Mouse (Mus musculus) lung, postnatal 0 days (tissue): ENCODE measurements around the gene Hoxa13.

Experiments used
- CTCF ChIP-seq: IDR thresholded peaks from 2 replicates; pipeline ENCODE4 v1.5.1; 2016; ENCODE audit warnings: antibody characterized with exemption, mild to moderate bottlenecking
- EP300 ChIP-seq: IDR thresholded peaks from 2 replicates; pipeline ENCODE4 v1.6.1; 2016; ENCODE audit warnings: antibody characterized with exemption, mild to moderate bottlenecking, control low read depth

DNA sequence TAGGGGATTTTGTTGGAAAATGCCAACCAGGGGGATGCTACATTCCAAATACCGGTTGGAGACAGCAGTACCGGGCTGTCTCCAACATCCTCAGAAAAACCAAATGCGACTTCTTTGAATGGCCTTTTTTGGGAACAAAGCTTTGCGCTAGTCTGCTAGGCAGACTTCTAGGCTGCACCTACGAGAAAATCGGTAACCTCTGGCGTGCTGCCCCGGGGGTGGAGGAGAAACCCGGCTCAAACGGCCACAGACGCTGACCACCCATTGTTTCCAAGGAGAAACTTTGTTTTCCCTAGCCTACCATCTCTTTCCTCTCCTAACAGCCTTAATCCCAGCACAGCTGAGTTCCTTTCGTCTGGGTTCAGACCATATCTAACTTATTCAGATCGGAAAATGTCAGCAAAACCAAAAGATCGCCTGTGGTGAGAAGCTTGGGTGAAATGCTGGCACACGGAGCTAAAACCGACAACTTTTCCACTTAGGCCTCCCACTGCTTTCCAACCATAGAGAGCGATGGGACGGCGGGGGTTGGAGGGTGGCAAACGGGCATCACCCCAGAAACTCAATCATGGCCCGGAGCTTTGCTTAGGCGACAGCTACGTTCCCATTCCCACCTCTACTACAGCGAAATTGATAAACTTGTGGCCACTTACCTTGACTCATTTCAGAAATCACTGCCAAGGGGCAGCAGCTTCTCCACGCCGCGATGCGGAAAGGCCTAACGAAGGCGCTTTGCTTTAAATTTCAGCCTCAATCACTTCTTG, 20.9 kb downstream of the Hoxa13 start:
- TF ChIP-seq CTCF: no peak
- TF ChIP-seq EP300: no peak
